Mouse (Mus musculus) embryonic fibroblast, embryonic 13.5 days (primary cell): ENCODE results near the gene Gm973. TPM values are rescaled to one million over a fixed set of nuclear protein-coding genes. Genes with fewer than 3 reads are reported as not detected.

ENCODE experiments used
- H3K27ac ChIP-seq: 2 replicates; pipeline ENCODE4 v1.5.1; 2012; ENCODE audit warnings: low read length, control low read depth, inconsistent platforms; ENCODE audit not compliant: insufficient read depth
- H3K4me1 ChIP-seq: 2 replicates; pipeline ENCODE4 v1.6.1; 2011; ENCODE audit warnings: low read length; ENCODE audit not compliant: control insufficient read depth, insufficient read depth
- H3K4me3 ChIP-seq: 2 replicates; pipeline ENCODE4 v1.5.1; 2011; ENCODE audit warnings: mild to moderate bottlenecking, control low read depth, low read length; ENCODE audit not compliant: insufficient read depth
- CTCF ChIP-seq: IDR thresholded peaks from 2 replicates; pipeline ENCODE4 v1.5.1; 2011; ENCODE audit warnings: mild to moderate bottlenecking, control low read depth, low read length, moderate library complexity, borderline replicate concordance; ENCODE audit not compliant: insufficient read depth
- POLR2A ChIP-seq: IDR thresholded peaks from 2 replicates; pipeline ENCODE4 v1.6.1; 2011; ENCODE audit warnings: low read depth, mild to moderate bottlenecking, control low read depth, low read length, moderate library complexity
- polyA plus RNA-seq: library from polyadenylated mRNA; stranded (reverse); fragments of >200 nt; gene quantifications from 2 replicates; pipeline ENCODE4 v1.2.4, GENCODE M21; 2011; ENCODE audit warnings: low read depth; ENCODE audit not compliant: missing spikeins, insufficient read length

The Gm973 gene
- polyA plus RNA-seq, 1 experiment: not detected

GRCm38 (mm10) chr1:59538381-59538780 is 22.3 kb downstream of the Gm973 start:
- Histone ChIP-seq H3K4me1 (no peaks in the 10 kb centered on the region), H3K4me3 (no peak overlapping the region), H3K27ac (no peak overlapping the region)
- TF ChIP-seq POLR2A (no peak), CTCF (no peak)

GRCm38 (mm10) chr1:59540537-59541148 is 24.6 kb downstream of the Gm973 start:
- no peak overlapping the region for H3K4me3 ChIP-seq
- no peaks in the 10 kb centered on the region for H3K4me1 ChIP-seq
- TF ChIP-seq CTCF (no peak), POLR2A (no peak)
- H3K27ac ChIP-seq: no peak overlapping the region

- no peaks in the 10 kb centered on the region for H3K4me1 ChIP-seq
- H3K27ac ChIP-seq: no peak overlapping the region
- TF ChIP-seq POLR2A: no peak
- no peak for TF ChIP-seq CTCF
- H3K4me3 ChIP-seq: no peak overlapping the region
Measured at GRCm38 (mm10) chr1:59541271-59542020, 25.4 kb downstream of the Gm973 start.

DNA sequence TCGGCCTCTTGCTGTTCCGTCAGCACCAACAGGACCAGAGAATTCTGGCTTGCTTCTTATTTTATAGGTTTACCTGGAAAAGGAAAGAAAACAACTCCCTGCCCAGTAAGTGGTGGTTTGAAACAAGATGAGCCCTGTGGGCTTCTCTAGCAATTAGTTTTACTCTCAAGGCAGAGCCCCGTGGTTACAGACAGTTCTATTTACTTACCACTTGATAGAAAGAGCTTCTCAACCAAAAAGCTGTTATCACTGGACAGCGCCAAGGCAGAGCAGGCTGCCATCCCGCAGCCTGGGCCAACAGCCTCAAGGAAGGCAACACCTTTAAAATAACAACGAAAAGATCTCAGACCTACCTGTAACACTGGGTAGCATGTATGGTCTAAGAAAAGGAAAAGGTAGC is 26.2 kb downstream of the Gm973 start:
- Histone ChIP-seq H3K27ac (no peak overlapping the region), H3K4me1 (no peaks in the 10 kb centered on the region), H3K4me3 (no peak overlapping the region)
- no peak for TF ChIP-seq CTCF
- TF ChIP-seq POLR2A: no peak

- TF ChIP-seq POLR2A: no peak
- Histone ChIP-seq H3K27ac (no peak overlapping the region), H3K4me3 (no peak overlapping the region), H3K4me1 (no peaks in the 10 kb centered on the region)
Measured at GRCm38 (mm10) chr1:59543911-59544310, 27.8 kb downstream of the Gm973 start.

- no peak for TF ChIP-seq CTCF
- TF ChIP-seq POLR2A: no peak
- Histone ChIP-seq H3K4me3 (no peak overlapping the region), H3K4me1 (no peaks in the 10 kb centered on the region), H3K27ac (no peak overlapping the region)
Measured at GRCm38 (mm10) chr1:59548486-59548885, 32.4 kb downstream of the Gm973 start.

- no peak overlapping the region for H3K27ac ChIP-seq
- no peaks in the 10 kb centered on the region for H3K4me1 ChIP-seq
- H3K4me3 ChIP-seq: no peak overlapping the region
- TF ChIP-seq POLR2A (no peak), CTCF (no peak)
Measured at GRCm38 (mm10) chr1:59549036-59549675, 33.1 kb downstream of the Gm973 start.

GRCm38 (mm10) chr1:59550227-59550626 is 34.2 kb downstream of the Gm973 start:
- no peak overlapping the region for H3K27ac ChIP-seq
- no peaks in the 10 kb centered on the region for H3K4me1 ChIP-seq
- TF ChIP-seq POLR2A: no peak
- TF ChIP-seq CTCF: no peak
- H3K4me3 ChIP-seq: no peak overlapping the region

- H3K4me3 ChIP-seq: no peak overlapping the region
- H3K27ac ChIP-seq: no peak overlapping the region
- H3K4me1 ChIP-seq: no peaks in the 10 kb centered on the region
- TF ChIP-seq POLR2A (no peak), CTCF (no peak)
Measured at GRCm38 (mm10) chr1:59550996-59551395, 34.9 kb downstream of the Gm973 start.

GRCm38 (mm10) chr1:59553708-59554107 is 37.6 kb downstream of the Gm973 start:
- H3K4me1 ChIP-seq: no peaks in the 10 kb centered on the region
- no peak overlapping the region for H3K4me3 ChIP-seq
- no peak for TF ChIP-seq CTCF
- no peak for TF ChIP-seq POLR2A
- no peak overlapping the region for H3K27ac ChIP-seq
